Mouse (Mus musculus) intestine, embryonic 14.5 days (tissue): Measurements from ENCODE around the gene Rab37. TPM values are rescaled to one million over a fixed set of nuclear protein-coding genes. Genes with fewer than 3 reads are reported as not detected.

Source experiments
- ATAC-seq: fragments of 200-750 bp; cut with Nextera tagmentation; replicated peaks from 2 replicates; pipeline ENCODE4 v1.8.0; 2017; ENCODE audit warnings: low read depth, moderate number of reproducible peaks, moderate TSS enrichment, moderate library complexity; ENCODE audit not compliant: low FRiP score, low TSS enrichment
- DNase-seq: peaks from one replicate; pipeline ENCODE4 v3.0.0-alpha.2; 2018; ENCODE audit warnings: low spot score
- H3K27ac ChIP-seq: fragments of 300-500 bp; sonication (generic); 2 replicates; pipeline ENCODE4 v1.5.1; 2014; ENCODE audit warnings: low read depth, mild to moderate bottlenecking, control low read depth
- H3K27me3 ChIP-seq: fragments of 300-500 bp; sonication (generic); replicated peaks from 2 replicates; pipeline ENCODE4 v1.6.1; 2014; ENCODE audit warnings: low read length, control low read depth; ENCODE audit not compliant: control insufficient read depth, insufficient read depth
- H3K36me3 ChIP-seq: fragments of 300-500 bp; sonication (generic); 2 replicates; pipeline ENCODE4 v1.6.1; 2014; ENCODE audit warnings: low read length, control low read depth; ENCODE audit not compliant: control insufficient read depth, insufficient read depth
- H3K4me1 ChIP-seq: fragments of 300-500 bp; sonication (generic); replicated peaks from 2 replicates; pipeline ENCODE4 v1.6.1; 2014; ENCODE audit warnings: low read length, control low read depth, mixed read lengths; ENCODE audit not compliant: control insufficient read depth, insufficient read depth
- H3K4me2 ChIP-seq: fragments of 300-500 bp; sonication (generic); 2 replicates; pipeline ENCODE4 v1.6.1; 2014; ENCODE audit warnings: low read length
- H3K4me3 ChIP-seq: fragments of 300-500 bp; sonication (generic); 2 replicates; pipeline ENCODE4 v1.5.1; 2014; ENCODE audit warnings: low read depth, low read length, control low read depth, mixed read lengths
- H3K9ac ChIP-seq: fragments of 300-500 bp; sonication (generic); 2 replicates; pipeline ENCODE4 v1.6.1; 2014; ENCODE audit warnings: mild to moderate bottlenecking, low read length
- H3K9me3 ChIP-seq: fragments of 300-500 bp; sonication (generic); 2 replicates; pipeline ENCODE4 v1.6.1; 2016; ENCODE audit warnings: low read length, control low read depth; ENCODE audit not compliant: control insufficient read depth
- whole genome bisulfite sequencing: fragments of 180-500 bp; shearing (Covaris S2); extraction: QIAGEN DNeasy Blood & Tissue Kit; methylation state at CpG from one replicate; pipeline ENCODE4 v1.1.7; 2014; 5-methylcytosine and 5-hydroxymethylcytosine counted together
- polyA plus RNA-seq: library from polyadenylated mRNA; unstranded; fragments of >200 nt; fragmentation: Nextera tagmentation; extraction: Ambion mirVana; gene quantifications from 2 replicates; pipeline ENCODE4 v1.2.1, GENCODE M21; 2014

Rab37 gene
- polyA plus RNA-seq, 1 experiment from 2014 or later, result 3.3 TPM

GRCm38 (mm10) chr11:115171125-115171524 lies 79.9 kb downstream of the Rab37 start:
- Histone ChIP-seq H3K9ac (no peak overlapping the region), H3K9me3 (no peaks in the 10 kb centered on the region), H3K27me3 (no peaks in the 10 kb centered on the region), H3K4me2 (no peak overlapping the region), H3K27ac (no peak overlapping the region), H3K4me1 (peaks cover 53% of the 10 kb centered on the region), H3K4me3 (no peak overlapping the region), H3K36me3 (no peaks in the 10 kb centered on the region)
- ATAC-seq (no peak), DNase-seq (no peak)
- 37% methylated on average over 8 of the region's 8 CpGs for WGBS

GRCm38 (mm10) chr11:115172825-115173287 lies 81.6 kb downstream of the Rab37 start:
- WGBS, result 43% methylated on average over 4 of the region's 4 CpGs
- Histone ChIP-seq H3K9ac (no peak overlapping the region), H3K9me3 (no peaks in the 10 kb centered on the region), H3K4me3 (no peak overlapping the region), H3K4me1 (peaks cover 67% of the 10 kb centered on the region), H3K27ac (no peak overlapping the region), H3K27me3 (no peaks in the 10 kb centered on the region), H3K36me3 (no peaks in the 10 kb centered on the region), H3K4me2 (peak overlapping the region; percentile 18; the same call in 1 of the 2 replicates)
- DNase-seq (peak; percentile 64), ATAC-seq (peak; percentile 9; the same call in 1 of the 2 replicates)

GRCm38 (mm10) chr11:115173549-115174339 lies 82.5 kb downstream of the Rab37 start:
- no peak overlapping the region for H3K4me3 ChIP-seq
- peaks cover 76% of the 10 kb centered on the region for H3K4me1 ChIP-seq
- H3K27me3 ChIP-seq, result no peaks in the 10 kb centered on the region
- DNase-seq, result peak; percentile 73
- WGBS, result 18% methylated on average over 16 of the region's 16 CpGs
- H3K4me2 ChIP-seq, result peak overlapping the region; percentile 34
- H3K27ac ChIP-seq, result peak overlapping the region; percentile 70
- H3K36me3 ChIP-seq, result no peaks in the 10 kb centered on the region
- no peak overlapping the region for H3K9ac ChIP-seq
- H3K9me3 ChIP-seq, result no peaks in the 10 kb centered on the region
- peak; percentile 38 for ATAC-seq

- WGBS, result 60% methylated on average over 24 of the region's 24 CpGs
- Histone ChIP-seq H3K9me3 (no peaks in the 10 kb centered on the region), H3K4me2 (peak overlapping the region; percentile 42), H3K36me3 (no peaks in the 10 kb centered on the region), H3K4me3 (no peak overlapping the region), H3K9ac (no peak overlapping the region), H3K27ac (peak overlapping the region; percentile 47), H3K4me1 (peaks cover 71% of the 10 kb centered on the region), H3K27me3 (no peaks in the 10 kb centered on the region)
- DNase-seq (no peak), ATAC-seq (no peak)
Observed at GRCm38 (mm10) chr11:115176399-115177190, 85.4 kb downstream of the Rab37 start.

- Histone ChIP-seq H3K4me3 (peak overlapping the region; percentile 16; the same call in 1 of the 2 replicates), H3K4me2 (peak overlapping the region; percentile 42), H3K4me1 (peaks cover 60% of the 10 kb centered on the region), H3K27me3 (no peaks in the 10 kb centered on the region), H3K9ac (no peak overlapping the region), H3K27ac (peak overlapping the region; percentile 47; the same call in 1 of the 2 replicates), H3K9me3 (no peaks in the 10 kb centered on the region), H3K36me3 (0 out of 2 replicates have a peak, but pooled peaks cover 2% of the 10 kb centered on the region)
- DNase-seq (peak; percentile 82), ATAC-seq (peak; percentile 72)
- 17% methylated on average over 10 of the region's 10 CpGs for WGBS
Observed at GRCm38 (mm10) chr11:115177559-115178195, 86.4 kb downstream of the Rab37 start.

GRCm38 (mm10) chr11:115178766-115179165 lies 87.5 kb downstream of the Rab37 start:
- Histone ChIP-seq H3K9me3 (no peaks in the 10 kb centered on the region), H3K9ac (no peak overlapping the region), H3K36me3 (0 out of 2 replicates have a peak, but pooled peaks cover 2% of the 10 kb centered on the region), H3K27me3 (no peaks in the 10 kb centered on the region), H3K4me1 (peaks cover 49% of the 10 kb centered on the region), H3K27ac (no peak overlapping the region), H3K4me2 (no peak overlapping the region), H3K4me3 (no peak overlapping the region)
- DNase-seq (no peak), ATAC-seq (no peak)
- WGBS, result 62% methylated on average over 2 of the region's 2 CpGs

GRCm38 (mm10) chr11:115179191-115179590 lies 88.0 kb downstream of the Rab37 start:
- no peak overlapping the region for H3K4me2 ChIP-seq
- no peak overlapping the region for H3K4me3 ChIP-seq
- H3K36me3 ChIP-seq, result 0 out of 2 replicates have a peak, but pooled peaks cover 2% of the 10 kb centered on the region
- no peak overlapping the region for H3K9ac ChIP-seq
- no peaks in the 10 kb centered on the region for H3K27me3 ChIP-seq
- no peak overlapping the region for H3K27ac ChIP-seq
- 60% methylated on average over 6 of the region's 6 CpGs for whole genome bisulfite sequencing
- no peaks in the 10 kb centered on the region for H3K9me3 ChIP-seq
- DNase-seq (no peak), ATAC-seq (no peak)
- peaks cover 45% of the 10 kb centered on the region for H3K4me1 ChIP-seq

- Histone ChIP-seq H3K4me1 (peaks cover 42% of the 10 kb centered on the region), H3K36me3 (0 out of 2 replicates have a peak, but pooled peaks cover 2% of the 10 kb centered on the region), H3K27ac (no peak overlapping the region), H3K9ac (no peak overlapping the region), H3K9me3 (no peaks in the 10 kb centered on the region), H3K27me3 (no peaks in the 10 kb centered on the region), H3K4me3 (no peak overlapping the region), H3K4me2 (no peak overlapping the region)
- DNase-seq, result no peak
- no peak for ATAC-seq
- 71% methylated on average over 6 of the region's 6 CpGs for WGBS
Observed at GRCm38 (mm10) chr11:115179881-115180280, 88.7 kb downstream of the Rab37 start.
